Mouse (Mus musculus) kidney, postnatal 0 days (tissue): ENCODE data around the gene Afmid. TPM values are rescaled to one million over a fixed set of nuclear protein-coding genes. Genes with fewer than 3 reads are reported as not detected.
A peak's percentile ranks its signal among the peaks of the same experiment; 100 is the strongest.
"Not testable (repeated sequence)": the region's sequence is repeated elsewhere in the genome, so short reads cannot be mapped to it uniquely, and the experiment has no call there.

Experiments
- ATAC-seq: fragments of 200-750 bp; cut with Nextera tagmentation; replicated peaks from 2 replicates; pipeline ENCODE4 v1.8.0; 2017; ENCODE audit warnings: low read depth, moderate number of reproducible peaks, moderate TSS enrichment, moderate library complexity; ENCODE audit not compliant: low FRiP score
- DNase-seq: peaks from one replicate; pipeline ENCODE4 v3.0.0-alpha.2; 2016; ENCODE audit warnings: low spot score
- H3K27ac ChIP-seq: fragments of 300-500 bp; sonication (generic); 2 replicates; pipeline ENCODE4 v1.5.1; 2014; ENCODE audit warnings: mild to moderate bottlenecking
- H3K27me3 ChIP-seq: fragments of 300-500 bp; sonication (generic); 2 replicates; pipeline ENCODE4 v1.6.1; 2014; ENCODE audit warnings: low read length, mixed read lengths; ENCODE audit not compliant: insufficient read depth
- H3K36me3 ChIP-seq: fragments of 300-500 bp; sonication (generic); 2 replicates; pipeline ENCODE4 v1.6.1; 2014; ENCODE audit warnings: low read length, mixed read lengths; ENCODE audit not compliant: insufficient read depth
- H3K4me1 ChIP-seq: fragments of 300-500 bp; sonication (generic); replicated peaks from 2 replicates; pipeline ENCODE4 v1.6.1; 2014; ENCODE audit warnings: antibody characterized with exemption, low read length, mixed read lengths; ENCODE audit not compliant: insufficient read depth
- H3K4me2 ChIP-seq: fragments of 300-500 bp; sonication (generic); 2 replicates; pipeline ENCODE4 v1.6.1; 2014; ENCODE audit warnings: mild to moderate bottlenecking, low read length, moderate library complexity, mixed read lengths
- H3K4me3 ChIP-seq: fragments of 300-500 bp; sonication (generic); replicated peaks from 2 replicates; pipeline ENCODE4 v1.5.1; 2014; ENCODE audit warnings: low read depth, low read length
- H3K9ac ChIP-seq: fragments of 300-500 bp; sonication (generic); 2 replicates; pipeline ENCODE4 v1.6.1; 2014; ENCODE audit warnings: low read depth, low read length
- H3K9me3 ChIP-seq: fragments of 300-500 bp; sonication (generic); replicated peaks from 2 replicates; pipeline ENCODE4 v1.6.1; 2016; ENCODE audit warnings: low read length, inconsistent platforms, mixed read lengths
- CTCF ChIP-seq: IDR thresholded peaks from 2 replicates; pipeline ENCODE4 v1.5.1; 2016; ENCODE audit warnings: antibody characterized with exemption, low read depth, mild to moderate bottlenecking, moderate library complexity
- WGBS: fragments of 180-500 bp; shearing (Covaris S2); extraction: QIAGEN DNeasy Blood & Tissue Kit; methylation state at CpG from one replicate; pipeline ENCODE4 v1.1.7; 2014; 5-methylcytosine and 5-hydroxymethylcytosine counted together
- polyA plus RNA-seq: library from polyadenylated mRNA; unstranded; fragments of >200 nt; fragmentation: Nextera tagmentation; extraction: Ambion mirVana; gene quantifications from 2 replicates; pipeline ENCODE4 v1.2.1, GENCODE M21; 2015

The Afmid gene
- polyA plus RNA-seq, 1 experiment from 2014 or later: 4.5 TPM

GRCm38 (mm10) chr11:117783089-117783488, 42.6 kb upstream of the Afmid start:
- DNase-seq (peak; percentile 77), ATAC-seq (no peak)
- Histone ChIP-seq H3K36me3 (no peaks in the 10 kb centered on the region), H3K4me3 (peak overlapping the region; percentile 26), H3K4me2 (peak overlapping the region; percentile 97), H3K27ac (peak overlapping the region; percentile 99; the same call in 1 of the 2 replicates), H3K27me3 (no peaks in the 10 kb centered on the region), H3K4me1 (peaks cover 36% of the 10 kb centered on the region), H3K9me3 (no peaks in the 10 kb centered on the region), H3K9ac (peak overlapping the region; percentile 52; the same call in 1 of the 2 replicates)
- WGBS: 6% methylated on average over 31 of the region's 31 CpGs
- peak; percentile 56 for TF ChIP-seq CTCF

- DNase-seq (peak; percentile 53), ATAC-seq (no peak)
- H3K4me3 ChIP-seq: no peak overlapping the region
- no peaks in the 10 kb centered on the region for H3K9me3 ChIP-seq
- 42% methylated on average over 10 of the region's 10 CpGs for WGBS
- H3K9ac ChIP-seq: peak overlapping the region; percentile 52; the same call in 1 of the 2 replicates
- H3K36me3 ChIP-seq: no peaks in the 10 kb centered on the region
- no peak for TF ChIP-seq CTCF
- H3K27ac ChIP-seq: no peak overlapping the region
- H3K27me3 ChIP-seq: no peaks in the 10 kb centered on the region
- H3K4me1 ChIP-seq: peaks cover 32% of the 10 kb centered on the region
- H3K4me2 ChIP-seq: peak overlapping the region; percentile 97
Measured at GRCm38 (mm10) chr11:117783683-117784309, 41.9 kb upstream of the Afmid start.

DNA sequence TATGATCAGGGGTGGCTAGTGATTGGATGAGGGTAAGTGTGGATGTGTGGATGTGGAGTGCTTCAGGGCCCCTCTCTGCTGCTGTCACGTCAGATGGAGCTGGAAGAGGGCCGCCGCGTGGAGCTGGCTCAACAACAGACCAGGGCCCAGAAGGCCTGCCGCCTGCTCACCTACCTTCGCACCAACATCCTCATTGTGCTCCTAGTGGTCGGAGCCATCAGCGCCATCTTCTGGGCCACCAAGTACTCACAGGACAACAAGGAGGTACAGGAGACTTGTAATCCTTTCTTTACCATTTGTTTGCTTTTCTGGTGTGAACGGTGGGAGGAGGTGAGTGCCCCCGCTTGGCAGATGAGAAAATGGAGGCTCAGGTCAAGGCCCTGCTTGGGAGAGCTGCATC, 39.4 kb upstream of the Afmid start:
- peaks cover 15% of the 10 kb centered on the region for H3K4me1 ChIP-seq
- H3K27ac ChIP-seq: no peak overlapping the region
- 5% methylated on average over 10 of the region's 10 CpGs for WGBS
- H3K4me2 ChIP-seq: no peak overlapping the region
- DNase-seq (peak; percentile 83), ATAC-seq (no peak)
- H3K27me3 ChIP-seq: no peaks in the 10 kb centered on the region
- no peak overlapping the region for H3K9ac ChIP-seq
- no peaks in the 10 kb centered on the region for H3K9me3 ChIP-seq
- peak; percentile 84 for TF ChIP-seq CTCF
- H3K36me3 ChIP-seq: no peaks in the 10 kb centered on the region
- H3K4me3 ChIP-seq: no peak overlapping the region

DNA sequence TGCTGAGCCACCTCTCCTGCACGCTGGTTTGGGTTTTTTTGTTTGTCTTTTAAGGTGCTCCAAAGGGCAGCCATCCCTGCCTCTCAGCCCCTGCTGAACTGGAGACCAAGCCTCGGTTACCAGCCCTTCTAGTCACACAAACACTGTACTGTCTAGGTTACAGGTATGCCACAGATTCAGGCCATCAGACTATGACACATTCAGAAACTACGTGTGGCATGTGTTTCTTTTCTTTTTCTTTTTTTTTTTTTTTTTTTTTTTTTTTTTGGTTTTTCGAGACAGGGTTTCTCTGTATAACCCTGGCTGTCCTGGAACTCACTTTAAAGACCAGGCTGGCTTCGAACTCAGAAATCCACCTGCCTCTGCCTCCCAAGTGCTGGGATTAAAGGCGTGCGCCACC, 37.2 kb upstream of the Afmid start:
- not testable (repeated sequence) for ATAC-seq, H3K9ac ChIP-seq, DNase-seq, H3K4me1 ChIP-seq, H3K4me3 ChIP-seq, H3K36me3 ChIP-seq, H3K27ac ChIP-seq, H3K27me3 ChIP-seq, H3K4me2 ChIP-seq, H3K9me3 ChIP-seq
- WGBS: 81% methylated on average over 7 of the region's 7 CpGs

DNA sequence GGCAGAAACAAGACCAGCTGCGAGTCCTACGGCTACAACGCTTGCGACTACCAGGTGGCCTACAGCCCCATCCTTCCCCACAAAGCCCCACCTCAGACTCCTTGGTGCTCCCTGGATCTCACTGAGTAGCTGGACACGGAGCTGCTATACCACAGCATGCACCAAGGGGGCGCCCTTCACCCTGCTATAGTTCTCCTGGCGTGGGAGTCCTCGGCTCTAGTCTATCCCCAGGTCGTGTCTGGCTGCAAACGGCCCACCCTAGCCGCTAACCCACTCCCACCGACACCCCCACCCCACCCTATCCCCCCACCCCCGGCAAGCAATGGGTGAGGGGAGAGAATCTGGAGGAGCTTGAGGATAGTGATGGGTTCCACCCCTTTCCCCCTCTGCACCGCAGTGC, 35.4 kb upstream of the Afmid start:
- Histone ChIP-seq H3K27me3 (no peaks in the 10 kb centered on the region), H3K4me3 (no peak overlapping the region; the same call in 1 of the 2 replicates), H3K27ac (no peak overlapping the region), H3K9ac (no peak overlapping the region), H3K4me2 (peak overlapping the region; percentile 51), H3K36me3 (no peaks in the 10 kb centered on the region), H3K9me3 (no peaks in the 10 kb centered on the region), H3K4me1 (0 out of 2 replicates have a peak, but pooled peaks cover 5% of the 10 kb centered on the region)
- TF ChIP-seq CTCF: peak; percentile 77
- WGBS: 6% methylated on average over 13 of the region's 14 CpGs
- DNase-seq (peak; percentile 84), ATAC-seq (peak; percentile 40)

- no peak overlapping the region for H3K9ac ChIP-seq
- TF ChIP-seq CTCF: peak; percentile 49
- WGBS: 35% methylated on average over 23 of the region's 23 CpGs
- peak overlapping the region; percentile 51 for H3K4me2 ChIP-seq
- 0 out of 2 replicates have a peak, but pooled peaks cover 5% of the 10 kb centered on the region for H3K4me1 ChIP-seq
- H3K4me3 ChIP-seq: no peak overlapping the region; the same call in 1 of the 2 replicates
- H3K27me3 ChIP-seq: no peaks in the 10 kb centered on the region
- H3K36me3 ChIP-seq: no peaks in the 10 kb centered on the region
- DNase-seq: peak; percentile 51
- H3K27ac ChIP-seq: peak overlapping the region; percentile 33; the same call in 1 of the 2 replicates
- ATAC-seq: peak; percentile 79
- no peaks in the 10 kb centered on the region for H3K9me3 ChIP-seq
Measured at GRCm38 (mm10) chr11:117790703-117791440, 34.9 kb upstream of the Afmid start.
